Comparison of ENCODE assay signal across 20 mouse cellular contexts in genomic region chr14:61320765-61321164, GRCm38 (mm10). TPM values are rescaled to one million over a fixed set of nuclear protein-coding genes. Genes with fewer than 3 reads are reported as not detected.
DNase-seq lines count a peak whose midpoint lies in the region; ATAC-seq lines count a peak whose summit lies in the region.
"Had no signal": no experiment of that assay in that cellular context is flagged by ENCODE, and none has a peak within 500 bp of the region (broad histone marks: within the 10 kb centered on the region; RNA-seq: fewer than 3 reads in every experiment).

No protein-coding gene starts in this region.

- no peaks in the 10 kb centered on the region for H3K27me3 ChIP-seq in liver, embryonic 16.5 days (ENCODE audit: control insufficient read depth, insufficient read depth, low read depth, low read length)
- H3K27me3 ChIP-seq: limb, embryonic 13.5 days had no signal

- H3K9me3 ChIP-seq in liver, embryonic 16.5 days (replicated peaks; ENCODE audit: control insufficient read depth, low read length): no peaks in the 10 kb centered on the region

- WGBS in liver, embryonic 16.5 days (ENCODE audit: insufficient replicate concordance): 74% methylated on average over 1 of the region's 1 CpGs

- peak; percentile 87 for ATAC-seq in liver, embryonic 16.5 days (ENCODE audit: low read depth)
- ATAC-seq: forebrain, embryonic 16.5 days; hindbrain, embryonic 16.5 days; midbrain, embryonic 16.5 days had no signal

- no peak overlapping the region for H3K9ac ChIP-seq in liver, embryonic 16.5 days (ENCODE audit: low read depth, low read length)
- H3K9ac ChIP-seq: limb, embryonic 13.5 days had no signal

- no peaks in the 10 kb centered on the region for H3K36me3 ChIP-seq in liver, embryonic 16.5 days (ENCODE audit: control insufficient read depth, insufficient read depth)
- H3K36me3 ChIP-seq: embryonic facial prominence, embryonic 10.5 days; heart, embryonic 10.5 days; limb, embryonic 13.5 days had no signal

- peak; percentile 86 for DNase-seq in heart, adult 11 months
- DNase-seq in heart, adult 18-20 months: no peak
- DNase-seq in urinary bladder, postnatal 36 days (ENCODE audit: low spot score in 2 of 2): peak; percentile 45 to 69
- DNase-seq in urinary bladder, adult 2 months (ENCODE audit: low spot score): no peak
- no peak for DNase-seq in cerebellum, adult 9-11 months
- no peak for DNase-seq in layer of hippocampus, postnatal 10 days (ENCODE audit: low spot score in 2 of 2)
- DNase-seq in layer of hippocampus, adult 8-10 months (ENCODE audit: low spot score in 2 of 2): no peak
- DNase-seq: cerebellum, postnatal 10 days; heart, postnatal 14 days; kidney, adult 9 months; kidney, postnatal 4 days; right cerebral cortex, postnatal 4 days had no signal

- no peaks in the 10 kb centered on the region; the same call in 1 of the 2 replicates for H3K4me1 ChIP-seq in liver, embryonic 16.5 days (ENCODE audit: control insufficient read depth, low read depth, low read length)
- H3K4me1 ChIP-seq: limb, embryonic 13.5 days had no signal

- no peak overlapping the region for H3K27ac ChIP-seq in liver, embryonic 16.5 days (ENCODE audit: low read length)
- H3K27ac ChIP-seq: embryonic facial prominence, embryonic 10.5 days; heart, embryonic 10.5 days; limb, embryonic 13.5 days had no signal

- H3K4me3 ChIP-seq in liver, embryonic 16.5 days (ENCODE audit: low read depth, low read length): no peak overlapping the region
- H3K4me3 ChIP-seq: embryonic facial prominence, embryonic 10.5 days; erythroblast, embryonic 14.5 days; heart, embryonic 10.5 days; limb, embryonic 13.5 days had no signal

- no peak overlapping the region for H3K4me2 ChIP-seq in liver, embryonic 16.5 days (ENCODE audit: low read depth, low read length)
- H3K4me2 ChIP-seq: limb, embryonic 13.5 days had no signal

RNA-seq across cellular contexts. Expression of gene Arl11, which starts 11.2 kb away (rescaled TPM):
- total RNA-seq in heart, adult 18-20 months (2021): 1 to 10 TPM in 1 of 2 experiments, under 1 TPM in 1; 0.75 to 1.3 TPM
- 2.6 and 2.7 TPM in 2 replicates for polyA plus RNA-seq in urinary bladder, adult 2 months (2012; rRNA removed)
- polyA plus RNA-seq in liver, embryonic 16.5 days (2015; fragmentation: Nextera tagmentation; extraction: Ambion mirVana): 2.1 TPM in 2 replicates
- total RNA-seq in layer of hippocampus, postnatal 10 days (2021): under 1 TPM; 0.51 to 0.73 TPM
- 1 to 10 TPM in 2 of 4 experiments, under 1 TPM in 2; 0.35 to 4.4 (median 2.2) TPM for total RNA-seq in layer of hippocampus, adult 8-10 months (2022)
- polyA plus RNA-seq: erythroblast, embryonic 14.5 days had no signal

RNA-seq across cellular contexts. Expression of gene Ebpl, which starts 39.5 kb away (rescaled TPM):
- 1 to 10 TPM; 1.1 to 1.7 TPM for total RNA-seq in heart, adult 18-20 months (2021)
- polyA plus RNA-seq in urinary bladder, adult 2 months (2012; rRNA removed): 10.8 and 10.9 TPM in 2 replicates
- polyA plus RNA-seq in liver, embryonic 16.5 days (2015; fragmentation: Nextera tagmentation; extraction: Ambion mirVana): 5.0 and 5.5 TPM in 2 replicates
- 1 to 10 TPM; 6.3 to 7.0 TPM for total RNA-seq in layer of hippocampus, postnatal 10 days (2021)
- 1 to 10 TPM; 5.9 to 7.0 (median 6.4) TPM for total RNA-seq in layer of hippocampus, adult 8-10 months (2022)

Comparison
In these comparisons a context has a peak if more than half of its experiments do, and no peak if none do; other contexts are left out.
1. DNase-seq: peak in heart, adult 11 months (single experiment) and urinary bladder, postnatal 36 days (2 of 2); none in heart, adult 18-20 months (0 of 2), urinary bladder, adult 2 months (single experiment), cerebellum, adult 9-11 months (single experiment), layer of hippocampus, postnatal 10 days (0 of 2) and layer of hippocampus, adult 8-10 months (0 of 2).